Mouse (Mus musculus) CH12.LX (cell line): ENCODE data around the gene Catsper2. TPM values are rescaled to one million over a fixed set of nuclear protein-coding genes. Genes with fewer than 3 reads are reported as not detected.

ENCODE experiments used
- DNase-seq: peaks from one replicate; pipeline ENCODE4 v3.0.0-alpha.2; 2013; ENCODE audit errors: extremely low read depth
- H3K27ac ChIP-seq: 2 replicates; pipeline ENCODE4 v1.5.1; 2012; ENCODE audit warnings: low read depth, mild to moderate bottlenecking, control low read depth, moderate library complexity; ENCODE audit not compliant: insufficient read depth
- H3K27me3 ChIP-seq: replicated peaks from 2 replicates; pipeline ENCODE3; 2012; ENCODE audit warnings: inconsistent platforms
- H3K36me3 ChIP-seq, 2 experiments: replicated peaks in 1 of 2; 2 replicates each; pipeline versions ENCODE3 to v1.6.1; 2012; ENCODE audit warnings: inconsistent platforms in 1 of 2, low read length in 1 of 2, mild to moderate bottlenecking in 1 of 2, mixed read lengths in 1 of 2, moderate library complexity in 1 of 2; ENCODE audit not compliant: control insufficient read depth in 1 of 2, insufficient read depth in 1 of 2
- H3K4me1 ChIP-seq, 2 experiments: 2 replicates each; pipeline ENCODE4 v1.6.1; 2012; ENCODE audit warnings: inconsistent platforms in 1 of 2, moderate library complexity in 1 of 2; ENCODE audit not compliant: insufficient read depth in 2 of 2, control insufficient read depth in 1 of 2
- H3K4me2 ChIP-seq: 2 replicates; pipeline ENCODE4 v1.6.1; 2012; ENCODE audit warnings: low read depth, mild to moderate bottlenecking, control low read depth; ENCODE audit not compliant: poor library complexity, insufficient read depth, severe bottlenecking
- H3K4me3 ChIP-seq, 3 experiments: fragments of 150-350 bp in 1 of 3; sonication (generic) in 1 of 3; replicated peaks in 1 of 3; 2 replicates each; pipeline versions ENCODE3 to v1.5.1; 2011 to 2012; ENCODE audit warnings: low read depth in 2 of 3, low read length in 2 of 3, mild to moderate bottlenecking in 2 of 3, moderate library complexity in 2 of 3, control low read depth in 1 of 3, improper control_type of control experiment in 1 of 3, inconsistent platforms in 1 of 3, mixed read lengths in 1 of 3; ENCODE audit not compliant: poor library complexity in 1 of 3
- H3K79me2 ChIP-seq: replicated peaks from 2 replicates; pipeline ENCODE4 v1.6.1; 2012; ENCODE audit warnings: mild to moderate bottlenecking, moderate library complexity; ENCODE audit not compliant: control insufficient read depth, poor library complexity, insufficient read depth, severe bottlenecking; ENCODE audit errors: extremely low read depth
- H3K9ac ChIP-seq: 2 replicates; pipeline ENCODE4 v1.6.1; 2012; ENCODE audit warnings: low read depth, mild to moderate bottlenecking, control low read depth, moderate library complexity; ENCODE audit not compliant: insufficient read depth
- H3K9me3 ChIP-seq: replicated peaks from 2 replicates; pipeline ENCODE3; 2012; ENCODE audit warnings: low read length, inconsistent platforms, mixed read lengths
- BHLHE40 ChIP-seq: IDR thresholded peaks from 2 replicates; pipeline ENCODE4 v1.6.1; 2011; ENCODE audit warnings: mild to moderate bottlenecking, low read depth, low read length, improper control_type of control experiment
- CHD1 ChIP-seq: IDR thresholded peaks from 2 replicates; pipeline ENCODE4 v1.6.1; 2012; ENCODE audit warnings: low read depth, low read length, improper control_type of control experiment, inconsistent platforms
- CHD2 ChIP-seq: IDR thresholded peaks from 2 replicates; pipeline ENCODE4 v1.6.1; 2011; ENCODE audit warnings: low read length, improper control_type of control experiment
- CTCF ChIP-seq, 2 experiments: IDR thresholded peaks in 1 of 2; conservative IDR thresholded peaks in 1 of 2; 2 replicates each; pipeline ENCODE4 v1.5.1; 2011 to 2012; ENCODE audit warnings: low read depth in 2 of 2, low read length in 2 of 2, improper control_type of control experiment in 1 of 2, inconsistent platforms in 1 of 2, mild to moderate bottlenecking in 1 of 2, moderate library complexity in 1 of 2
- ELF1 ChIP-seq: IDR thresholded peaks from 2 replicates; pipeline ENCODE4 v1.6.1; 2014; ENCODE audit warnings: low read depth, mild to moderate bottlenecking, inconsistent platforms, low read length, improper control_type of control experiment
- ETS1 ChIP-seq: conservative IDR thresholded peaks from 2 replicates; pipeline ENCODE4 v1.6.1; 2012; ENCODE audit warnings: low read depth, mild to moderate bottlenecking, inconsistent platforms, low read length, improper control_type of control experiment, moderate library complexity
- GABPA ChIP-seq: IDR thresholded peaks from 2 replicates; pipeline ENCODE4 v1.6.1; 2012; ENCODE audit warnings: low read depth, low read length, improper control_type of control experiment, inconsistent platforms; ENCODE audit not compliant: insufficient replicate concordance
- JUN ChIP-seq: IDR thresholded peaks from 2 replicates; pipeline ENCODE4 v1.6.1; 2011; ENCODE audit warnings: low read depth, mild to moderate bottlenecking, low read length, improper control_type of control experiment, moderate library complexity; ENCODE audit not compliant: insufficient read depth
- JUND ChIP-seq: conservative IDR thresholded peaks from 2 replicates; pipeline ENCODE4 v1.6.1; 2011; ENCODE audit warnings: low read depth, low read length, improper control_type of control experiment
- MEF2A ChIP-seq: IDR thresholded peaks from 2 replicates; pipeline ENCODE4 v1.6.1; 2014; ENCODE audit warnings: low read depth, mild to moderate bottlenecking, inconsistent platforms, low read length, improper control_type of control experiment, borderline replicate concordance
- MXI1 ChIP-seq: IDR thresholded peaks from 2 replicates; pipeline ENCODE4 v1.6.1; 2011; ENCODE audit warnings: mild to moderate bottlenecking, low read depth, low read length, improper control_type of control experiment
- MYC ChIP-seq: IDR thresholded peaks from 2 replicates; pipeline ENCODE4 v1.6.1; 2011; ENCODE audit warnings: low read depth, mild to moderate bottlenecking, improper control_type of control experiment, low read length
- NELFE ChIP-seq: IDR thresholded peaks from 2 replicates; pipeline ENCODE4 v1.6.1; 2011; ENCODE audit warnings: low read depth, low read length, improper control_type of control experiment
- POLR2AphosphoS2 ChIP-seq: IDR thresholded peaks from 2 replicates; pipeline ENCODE4 v1.6.1; 2011; ENCODE audit warnings: low read depth, low read length, improper control_type of control experiment
- RAD21 ChIP-seq: IDR thresholded peaks from 2 replicates; pipeline ENCODE4 v1.6.1; 2011; ENCODE audit warnings: low read depth, mild to moderate bottlenecking, low read length, improper control_type of control experiment, moderate library complexity
- RCOR1 ChIP-seq: conservative IDR thresholded peaks from 2 replicates; pipeline ENCODE4 v1.6.1; 2012; ENCODE audit warnings: low read depth, mild to moderate bottlenecking, inconsistent platforms, low read length, improper control_type of control experiment
- SMC3 ChIP-seq: IDR thresholded peaks from 2 replicates; pipeline ENCODE4 v1.6.1; 2011; ENCODE audit warnings: low read depth, low read length, improper control_type of control experiment
- TCF12 ChIP-seq: IDR thresholded peaks from 2 replicates; pipeline ENCODE4 v1.6.1; 2014; ENCODE audit warnings: low read depth, mild to moderate bottlenecking, inconsistent platforms, low read length, improper control_type of control experiment
- UBTF ChIP-seq: IDR thresholded peaks from 2 replicates; pipeline ENCODE4 v1.6.1; 2012; ENCODE audit warnings: low read depth, mild to moderate bottlenecking, inconsistent platforms, low read length, improper control_type of control experiment, moderate library complexity
- USF1 ChIP-seq: IDR thresholded peaks from 2 replicates; pipeline ENCODE4 v1.6.1; 2014; ENCODE audit warnings: low read depth, mild to moderate bottlenecking, inconsistent platforms, low read length, improper control_type of control experiment
- ZC3H11A ChIP-seq: IDR thresholded peaks from 2 replicates; pipeline ENCODE4 v1.6.1; 2012; ENCODE audit warnings: low read depth, mild to moderate bottlenecking, inconsistent platforms, low read length, improper control_type of control experiment
- ZKSCAN1 ChIP-seq: IDR thresholded peaks from 2 replicates; pipeline ENCODE4 v1.6.1; 2012; ENCODE audit warnings: low read depth, inconsistent platforms, low read length, improper control_type of control experiment, borderline replicate concordance
- ZMIZ1 ChIP-seq: IDR thresholded peaks from 2 replicates; pipeline ENCODE4 v1.6.1; 2012; ENCODE audit warnings: low read depth, mild to moderate bottlenecking, inconsistent platforms, low read length, improper control_type of control experiment
- dilution Hi-C: fragments of 300-500 bp; cut with MboI; formaldehyde crosslinking; loops from 2 replicates; pipeline ENCODE4 v1.14.3; 2020; ENCODE audit warnings: low sequenced_read_pairs; ENCODE audit not compliant: extremely low pct_unique_long_range_greater_than_20kb, extremely low pct_ligation_motif_present
- in situ Hi-C: fragments of 300-500 bp; cut with MboI; formaldehyde crosslinking; loops from 3 replicates; pipeline ENCODE4 v1.14.3; 2019; ENCODE audit warnings: low sequenced_read_pairs, low pct_ligation_motif_present, low pct_unique_long_range_greater_than_20kb, mixed read lengths
- polyA plus RNA-seq: library from polyadenylated mRNA; unstranded; fragments of >175 nt; gene quantifications from 2 replicates; pipeline ENCODE4 v1.2.1, GENCODE M21; 2012; ENCODE audit warnings: low read depth; ENCODE audit not compliant: insufficient read length
- total RNA-seq, 2 experiments: library from RNA; depleted of rRNA; stranded (reverse); fragments of 300-350 nt in 1 of 2; fragments of >200 nt in 1 of 2; gene quantifications; 2 replicates each; pipeline ENCODE4 v1.2.3; 2012 to 2014

Catsper2 gene
- total and polyA plus RNA-seq, 3 experiments, result 0.89 to 2.2 (median 1.8) TPM

DNA sequence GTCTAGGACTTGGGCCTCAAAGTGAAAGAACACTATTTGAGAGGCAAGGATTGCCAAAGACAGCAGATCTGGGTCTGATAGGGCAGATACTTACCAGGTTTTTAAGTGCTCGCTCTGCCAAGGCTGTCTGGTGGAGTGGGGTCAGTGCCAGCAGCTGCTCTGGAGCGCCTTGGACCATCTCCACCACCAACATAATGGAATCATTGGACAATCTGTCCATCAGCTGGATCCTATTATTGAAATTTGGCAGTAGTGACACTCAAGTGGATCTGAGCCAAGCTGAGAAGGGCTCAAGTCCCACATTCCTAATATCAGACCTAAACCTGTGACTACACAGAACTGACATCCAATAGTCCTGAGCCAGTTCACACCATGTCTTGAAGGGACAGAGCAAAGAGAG lies 44.8 kb downstream of the Catsper2 start:
- peaks cover 25% of the 10 kb centered on the region for H3K27me3 ChIP-seq
- no peaks in the 10 kb centered on the region for H3K9me3 ChIP-seq
- H3K36me3 ChIP-seq, result peaks cover 74 to 90% of the 10 kb centered on the region in 2 experiments
- no peak overlapping the region for H3K27ac ChIP-seq
- no peak for TF ChIP-seq JUND
- TF ChIP-seq GABPA, result no peak
- no peak for TF ChIP-seq JUN
- TF ChIP-seq ETS1, result no peak
- no peak for TF ChIP-seq CHD2
- TF ChIP-seq RCOR1, result no peak
- no peak for TF ChIP-seq SMC3
- TF ChIP-seq BHLHE40, result no peak
- in situ Hi-C loops, result no loop called here
- DNase-seq, result no peak
- H3K4me1 ChIP-seq, result no peaks in the 10 kb centered on the region
- H3K4me3 ChIP-seq, result no peak overlapping the region
- no peak overlapping the region for H3K4me2 ChIP-seq
- no peaks in the 10 kb centered on the region for H3K79me2 ChIP-seq
- dilution Hi-C loops, result no loop called here
- no peak overlapping the region for H3K9ac ChIP-seq

- DNase-seq, result no peak
- peaks cover 2 to 4% of the 10 kb centered on the region in 2 experiments for H3K4me1 ChIP-seq
- H3K27me3 ChIP-seq, result peaks cover 38% of the 10 kb centered on the region
- peaks cover 54 to 74% of the 10 kb centered on the region in 2 experiments for H3K36me3 ChIP-seq
- in situ Hi-C loops (no loop called here), dilution Hi-C loops (no loop called here)
- H3K9ac ChIP-seq, result no peak overlapping the region
- no peak for TF ChIP-seq BHLHE40
- no peak for TF ChIP-seq ZKSCAN1
- no peak for TF ChIP-seq NELFE
- no peak for TF ChIP-seq CHD1
- no peak for TF ChIP-seq RAD21
- TF ChIP-seq SMC3, result no peak
- TF ChIP-seq USF1, result no peak
- no peak for TF ChIP-seq UBTF
- no peak for TF ChIP-seq ZMIZ1
- no peak for TF ChIP-seq MYC
- TF ChIP-seq ZC3H11A, result no peak
- no peak for TF ChIP-seq CTCF (conservative IDR thresholded peaks at IDR 0.05 in 1 of 2, IDR thresholded peaks at IDR 0.05 in 1 of 2; ENCODE audit: low read depth in 2 of 2, low read length in 2 of 2)
- TF ChIP-seq MXI1, result no peak
- no peak for TF ChIP-seq TCF12
- TF ChIP-seq POLR2AphosphoS2, result no peak
- no peak for TF ChIP-seq CHD2
- TF ChIP-seq ELF1, result no peak
- no peak for TF ChIP-seq MEF2A
- TF ChIP-seq, all 38 proteins: peak for 0
- H3K9me3 ChIP-seq, result no peaks in the 10 kb centered on the region
- H3K79me2 ChIP-seq, result no peaks in the 10 kb centered on the region
- H3K27ac ChIP-seq, result no peak overlapping the region
- no peak overlapping the region for H3K4me3 ChIP-seq
- H3K4me2 ChIP-seq, result no peak overlapping the region
Measured at GRCm38 (mm10) chr2:121363656-121364055, 49.9 kb downstream of the Catsper2 start.
